Mouse (Mus musculus) spleen, adult 2 months (tissue): Measurements from ENCODE around the gene Rcan2.

Experiments
- CTCF ChIP-seq: fragments of 200-500 bp; IDR thresholded peaks from 2 replicates; pipeline ENCODE4 v1.5.1; 2011; ENCODE audit warnings: mild to moderate bottlenecking, inconsistent platforms; ENCODE audit not compliant: insufficient read depth, insufficient read length, insufficient replicate concordance; ENCODE audit errors: extremely low read depth
- POLR2A ChIP-seq: fragments of 200-500 bp; IDR thresholded peaks from 2 replicates; pipeline ENCODE4 v1.6.1; 2011; ENCODE audit warnings: low read depth, low read length, inconsistent platforms

DNA sequence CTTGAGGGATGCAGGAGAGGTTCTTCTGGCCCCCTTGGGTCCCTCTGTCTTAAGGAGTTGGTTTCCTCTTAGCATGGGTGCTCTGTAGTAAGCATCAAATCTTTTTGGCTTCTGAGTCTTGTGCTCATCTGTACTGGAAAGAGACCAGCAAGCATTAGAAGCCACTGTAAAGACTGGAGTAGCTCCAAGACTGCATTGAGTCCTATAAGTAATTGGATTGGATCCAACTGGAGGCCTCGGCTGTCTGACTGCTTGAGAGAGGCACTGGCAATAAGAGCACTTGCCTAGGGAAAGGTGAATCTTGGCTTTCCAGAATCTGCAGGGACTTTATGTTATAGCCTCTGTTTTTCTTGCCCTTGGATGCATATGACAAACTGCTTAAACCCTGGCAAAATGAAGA is 48.3 kb upstream of the Rcan2 start:
- TF ChIP-seq POLR2A, result no peak
- TF ChIP-seq CTCF, result no peak
